Mouse (Mus musculus): Measurements from ENCODE around the gene Sema6c.
A peak's percentile ranks its signal among the peaks of the same experiment; 100 is the strongest.

Gene Sema6c

DNA sequence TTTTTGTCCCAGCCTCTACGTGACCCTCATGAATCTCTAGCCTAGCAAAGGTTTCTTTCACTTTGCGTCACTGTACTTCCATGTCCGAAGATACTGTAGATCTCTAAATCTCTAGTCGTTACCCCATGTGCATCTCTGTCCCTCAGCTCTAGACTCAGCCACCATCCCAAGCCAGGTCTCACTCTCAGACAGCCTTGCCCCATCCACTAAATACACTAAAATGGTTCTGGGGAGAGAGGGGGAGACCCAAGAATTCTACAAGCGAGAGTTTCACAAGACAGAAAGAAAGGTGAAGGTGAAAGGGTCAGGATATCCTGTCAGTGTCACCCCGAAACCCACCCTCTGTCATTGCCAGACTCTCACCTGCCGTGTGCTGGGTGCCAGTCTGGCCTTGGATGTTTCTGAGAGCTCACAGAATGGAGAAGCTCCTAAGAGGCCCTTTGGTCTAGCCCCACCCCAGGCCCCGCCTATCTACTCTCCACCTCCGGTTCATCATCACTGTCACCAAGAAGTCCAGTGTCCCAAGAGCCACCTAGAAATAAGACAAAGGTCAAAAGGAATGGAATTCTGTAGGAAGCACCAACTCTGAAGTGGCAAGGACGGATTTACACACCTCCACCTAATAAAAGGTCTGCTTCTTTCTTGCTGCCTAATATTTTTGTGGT, 18.2 kb upstream of the Sema6c start, which contains the start of gene Tnfaip8l2:
TSS of gene Tnfaip8l2 (minus strand) at position 409 of the 665 bp plus-strand sequence.
- DNase-seq (ENCODE audit: extremely low read depth, low read depth) = peak; percentile 75

- peak; percentile 79 for DNase-seq (ENCODE audit: extremely low read depth, low read depth)
These were observed 17.6 kb upstream of the Sema6c start for GRCm38 (mm10) chr3:95142617-95143011.

DNA sequence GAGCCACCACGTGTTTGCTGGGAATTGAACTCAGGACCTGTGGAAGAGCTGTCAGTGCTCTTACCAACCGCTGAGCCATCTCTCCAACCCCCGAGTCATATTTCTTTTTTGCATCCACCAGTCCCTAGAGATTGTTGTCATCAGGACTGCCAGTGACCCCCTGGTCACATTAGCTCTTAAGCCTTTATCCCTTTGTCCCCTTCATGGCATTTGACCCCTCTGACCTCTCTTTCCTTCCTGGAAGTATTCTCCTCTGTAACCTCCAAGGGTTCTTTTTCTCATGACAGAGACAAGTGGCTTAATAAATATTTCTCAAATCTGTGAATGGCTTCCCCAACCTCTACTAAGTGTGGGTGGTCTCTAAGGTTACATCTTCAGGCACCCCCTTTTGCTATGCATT, 12.3 kb upstream of the Sema6c start:
- DNase-seq (ENCODE audit: extremely low read depth, low read depth) = no peak

GRCm38 (mm10) chr3:95153874-95154273, 6.4 kb upstream of the Sema6c start:
- DNase-seq (ENCODE audit: extremely low read depth, low read depth) = peak; percentile 83

GRCm38 (mm10) chr3:95159511-95159986, 708 bp upstream of the Sema6c start:
- DNase-seq (ENCODE audit: extremely low read depth, low read depth) = no peak

DNA sequence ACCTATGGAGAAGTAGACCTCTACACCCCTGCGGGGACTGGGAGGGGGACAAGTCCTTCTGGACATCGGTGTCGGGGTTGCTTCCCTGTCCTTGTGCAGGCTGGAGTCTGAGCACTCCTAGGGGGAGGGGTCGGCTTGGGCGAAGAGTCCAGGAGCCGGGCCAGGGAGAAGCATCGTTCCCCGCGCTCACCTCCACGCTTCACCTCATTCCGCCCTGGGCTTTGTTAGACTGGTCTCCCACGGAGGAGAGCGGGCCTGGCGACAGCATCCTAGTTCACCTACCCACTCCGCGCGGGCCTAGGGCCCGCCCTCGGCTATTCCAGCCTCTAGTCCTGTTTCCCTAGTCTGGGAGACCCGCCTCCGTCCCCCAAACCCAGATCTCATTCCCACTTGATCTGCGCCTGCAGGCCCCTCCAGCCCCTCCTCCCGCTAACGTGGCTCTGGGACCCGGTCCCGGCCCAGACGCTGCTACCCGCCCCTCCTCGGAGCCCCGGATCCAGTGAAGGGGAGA, 839 bp downstream of the Sema6c start:
- DNase-seq (ENCODE audit: extremely low read depth, low read depth) = no peak

- no peak for DNase-seq (ENCODE audit: extremely low read depth, low read depth)
These were observed 1.5 kb downstream of the Sema6c start for GRCm38 (mm10) chr3:95161618-95162344.

- no peak for DNase-seq (ENCODE audit: extremely low read depth, low read depth)
These were observed 2.0 kb downstream of the Sema6c start for GRCm38 (mm10) chr3:95162345-95162628.

DNA sequence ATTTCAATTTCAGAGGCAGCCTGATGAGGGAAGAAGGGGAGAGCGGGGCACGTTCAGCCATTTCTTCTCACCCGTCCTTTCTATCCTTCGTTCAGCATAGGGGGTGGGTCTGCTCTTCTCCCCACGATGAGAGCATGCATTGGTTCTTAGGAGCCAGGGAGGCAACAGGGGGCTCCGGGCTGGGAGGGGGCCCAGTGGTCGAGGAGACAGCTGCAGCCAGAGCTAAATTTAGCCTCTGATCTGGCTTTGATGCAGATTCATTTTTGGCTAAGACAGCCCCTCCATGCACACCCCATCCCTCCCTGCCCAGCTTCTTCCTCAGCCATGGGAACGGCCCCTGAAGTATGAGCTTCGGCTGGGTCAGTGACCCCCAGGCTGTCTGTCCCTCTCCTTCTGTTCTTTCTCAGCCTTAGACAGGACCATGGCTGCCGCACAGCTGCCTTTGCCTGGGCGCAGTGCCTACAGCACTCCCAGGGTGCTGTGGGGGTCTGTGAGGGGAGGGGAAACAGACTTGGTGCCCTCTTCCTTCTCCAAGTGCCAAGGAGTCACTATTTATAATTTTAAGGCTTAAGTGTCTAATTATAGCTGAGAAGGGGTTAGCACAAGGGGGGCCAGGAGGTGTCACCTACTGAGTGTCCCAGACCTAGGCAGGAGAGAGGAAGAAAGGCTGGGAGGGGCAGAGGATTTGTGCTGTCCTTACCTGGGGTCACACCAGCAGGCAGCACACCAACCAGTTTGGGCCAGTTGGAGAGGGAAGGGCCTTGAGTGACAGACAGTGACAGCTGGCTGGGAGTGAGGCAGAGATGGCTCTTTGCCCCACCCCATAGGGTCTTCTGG, 3.4 kb downstream of the Sema6c start:
- DNase-seq (ENCODE audit: extremely low read depth, low read depth) = no peak

DNA sequence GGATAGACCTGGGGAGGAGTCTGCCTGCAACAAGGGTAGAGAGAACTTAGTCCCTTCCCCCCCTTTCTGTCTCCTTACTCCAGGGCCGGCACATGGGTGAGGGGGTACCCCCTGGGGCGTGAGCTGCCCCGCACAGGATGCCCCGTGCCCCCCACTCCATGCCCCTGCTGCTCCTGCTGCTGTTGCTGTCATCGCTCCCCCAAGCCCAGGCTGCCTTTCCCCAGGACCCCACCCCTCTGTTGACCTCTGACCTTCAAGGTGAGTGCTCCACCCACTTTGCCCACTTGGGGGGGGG, 3.9 kb downstream of the Sema6c start:
- no peak for DNase-seq (ENCODE audit: extremely low read depth, low read depth)

GRCm38 (mm10) chr3:95164840-95165239, 4.6 kb downstream of the Sema6c start:
- DNase-seq (ENCODE audit: extremely low read depth, low read depth) = no peak

GRCm38 (mm10) chr3:95169996-95170395, 9.7 kb downstream of the Sema6c start:
- no peak for DNase-seq (ENCODE audit: extremely low read depth, low read depth)

GRCm38 (mm10) chr3:95171105-95171504, 10.8 kb downstream of the Sema6c start:
- DNase-seq (ENCODE audit: extremely low read depth, low read depth) = no peak

DNA sequence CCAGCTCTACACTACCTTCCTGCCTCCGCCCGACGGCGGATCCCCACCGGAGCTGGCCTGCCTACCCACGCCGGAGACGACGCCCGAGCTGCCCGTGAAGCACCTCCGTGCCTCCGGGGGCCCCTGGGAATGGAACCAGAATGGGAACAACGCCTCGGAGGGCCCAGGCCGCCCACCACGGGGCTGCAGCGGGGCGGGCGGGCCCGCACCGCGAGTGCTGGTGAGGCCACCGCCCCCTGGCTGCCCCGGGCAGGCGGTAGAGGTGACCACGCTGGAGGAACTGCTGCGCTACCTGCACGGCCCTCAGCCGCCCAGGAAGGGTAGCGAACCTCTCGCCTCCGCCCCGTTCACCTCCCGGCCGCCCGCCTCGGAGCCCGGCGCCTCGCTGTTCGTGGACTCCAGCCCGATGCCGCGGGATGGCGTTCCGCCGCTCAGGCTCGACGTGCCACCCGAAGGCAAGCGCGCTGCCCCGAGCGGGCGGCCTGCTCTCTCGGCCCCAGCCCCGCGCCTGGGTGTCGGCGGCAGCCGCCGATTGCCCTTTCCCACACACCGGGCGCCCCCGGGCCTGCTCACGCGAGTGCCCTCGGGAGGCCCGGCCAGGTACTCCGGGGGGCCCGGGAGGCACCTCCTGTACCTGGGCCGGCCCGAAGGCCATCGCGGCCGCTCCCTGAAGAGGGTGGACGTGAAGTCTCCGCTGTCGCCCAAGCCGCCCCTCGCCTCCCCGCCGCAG, 12.4 kb downstream of the Sema6c start:
- no peak for DNase-seq (ENCODE audit: extremely low read depth, low read depth)

DNA sequence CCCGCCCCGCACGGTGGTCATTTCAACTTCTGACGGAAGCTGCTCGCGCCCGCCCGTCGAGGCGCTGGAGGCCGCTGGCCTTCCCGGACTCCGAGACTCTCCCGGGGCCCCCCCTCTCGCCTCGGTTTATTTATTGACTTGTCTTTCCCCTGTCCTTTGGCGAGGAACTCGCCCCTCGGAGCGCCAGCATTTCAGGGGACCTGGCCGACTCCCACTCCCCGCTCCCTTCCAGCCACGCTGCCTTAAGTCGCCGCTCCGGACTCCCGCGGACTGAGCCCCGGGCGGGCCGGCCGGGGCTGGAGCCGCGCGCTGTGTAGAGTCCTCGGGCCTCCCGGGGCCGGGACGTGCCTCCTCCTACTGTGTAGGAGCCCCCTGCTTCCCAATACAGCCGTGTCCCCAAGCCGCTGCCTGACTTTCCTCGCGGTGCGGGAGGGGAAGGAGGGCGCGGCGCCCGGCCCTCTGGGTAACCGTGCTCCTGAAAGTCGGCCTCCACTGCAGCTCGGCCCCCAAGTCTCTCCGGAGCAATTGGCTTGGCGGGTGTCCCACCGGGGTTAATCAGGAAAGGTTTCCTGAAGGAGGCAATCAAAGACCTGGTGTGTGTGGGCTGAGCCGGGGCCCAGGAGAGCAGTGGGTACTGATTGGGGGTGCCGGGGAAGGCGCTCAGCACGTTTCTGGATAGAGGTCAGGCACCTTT, 13.1 kb downstream of the Sema6c start:
- no peak for DNase-seq (ENCODE audit: extremely low read depth, low read depth)

GRCm38 (mm10) chr3:95174011-95174592, 13.8 kb downstream of the Sema6c start:
- DNase-seq (ENCODE audit: extremely low read depth, low read depth) = peak; percentile 72

DNA sequence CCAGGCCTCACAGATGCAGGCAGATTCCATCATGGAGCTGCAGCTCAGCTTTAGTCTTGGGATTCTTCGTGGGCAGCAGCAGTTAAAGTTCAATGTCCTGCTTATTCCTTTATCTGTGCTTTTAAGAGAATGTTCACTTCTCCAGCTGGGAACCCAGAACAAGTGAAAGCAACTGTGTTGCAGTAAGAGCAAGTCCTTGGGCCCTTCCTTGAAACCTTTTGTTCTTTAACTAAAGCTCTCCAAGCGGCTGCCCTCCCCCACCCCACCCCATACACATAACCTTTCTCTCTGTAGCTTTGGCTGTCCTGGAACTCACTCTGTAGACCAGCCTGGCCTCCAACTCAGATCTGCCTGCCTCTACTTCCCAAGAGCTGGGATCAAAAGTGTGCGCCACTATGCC, 16.2 kb downstream of the Sema6c start:
- no peak for DNase-seq (ENCODE audit: extremely low read depth, low read depth)

DNA sequence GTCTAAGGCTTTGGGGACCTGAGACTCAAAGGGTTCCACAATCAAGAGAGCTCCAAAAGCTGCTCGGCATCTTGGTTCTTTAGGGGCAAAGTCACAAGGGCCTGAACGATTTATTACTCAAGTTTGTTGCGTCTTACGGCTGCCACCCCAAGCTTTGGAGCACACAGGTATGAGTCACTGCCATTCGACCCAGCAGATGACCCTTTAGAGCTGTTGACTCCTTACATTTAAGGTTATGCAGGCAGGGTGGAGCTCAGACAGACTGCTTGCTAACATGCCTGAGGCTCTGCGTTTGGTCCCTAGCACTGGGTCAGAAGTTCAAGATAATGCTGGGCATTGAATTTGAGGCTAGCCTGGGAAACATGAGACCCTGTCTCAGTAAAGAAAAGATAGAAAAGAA, 17.3 kb downstream of the Sema6c start:
- DNase-seq (ENCODE audit: extremely low read depth, low read depth) = no peak

DNA sequence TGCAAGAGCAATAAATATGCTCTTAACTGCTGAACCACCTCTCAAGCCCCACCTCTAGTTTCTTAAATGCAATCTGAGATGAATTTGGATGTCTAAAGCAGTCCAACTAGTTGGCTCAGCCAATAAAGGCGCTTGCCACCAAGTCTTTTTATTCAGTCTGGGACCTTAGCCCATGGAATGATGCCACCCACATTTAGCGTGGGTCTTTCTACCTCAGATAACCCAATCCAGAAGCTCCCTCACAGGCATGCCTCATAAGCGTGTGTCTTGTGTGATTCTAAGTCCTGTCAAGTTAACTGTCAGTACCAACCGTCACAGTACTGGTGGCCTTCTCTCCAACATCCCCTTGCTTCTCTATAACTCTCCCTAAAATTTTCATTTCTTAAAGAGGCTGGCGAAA, 18.7 kb downstream of the Sema6c start:
- no peak for DNase-seq (ENCODE audit: extremely low read depth, low read depth)

DNA sequence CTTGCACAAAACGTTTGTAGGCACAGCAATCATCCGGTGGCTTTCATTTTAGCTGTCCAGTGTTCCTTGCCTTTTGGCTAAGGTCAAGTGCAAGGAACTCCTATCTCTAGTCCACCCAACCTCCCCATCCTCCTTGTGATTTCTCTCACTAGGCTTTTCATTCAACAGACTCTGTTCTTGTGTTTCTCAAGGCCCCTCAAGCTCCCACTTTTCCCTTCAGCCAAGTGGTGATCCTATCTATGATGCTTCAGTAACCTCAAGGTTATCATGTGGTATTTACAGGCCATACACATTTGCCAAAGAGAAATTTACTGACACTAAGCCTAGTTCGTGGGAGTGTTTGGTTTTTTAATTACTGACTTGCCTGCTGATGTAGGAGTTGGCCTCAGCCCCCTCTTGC, 19.6 kb downstream of the Sema6c start:
- no peak for DNase-seq (ENCODE audit: extremely low read depth, low read depth)

DNA sequence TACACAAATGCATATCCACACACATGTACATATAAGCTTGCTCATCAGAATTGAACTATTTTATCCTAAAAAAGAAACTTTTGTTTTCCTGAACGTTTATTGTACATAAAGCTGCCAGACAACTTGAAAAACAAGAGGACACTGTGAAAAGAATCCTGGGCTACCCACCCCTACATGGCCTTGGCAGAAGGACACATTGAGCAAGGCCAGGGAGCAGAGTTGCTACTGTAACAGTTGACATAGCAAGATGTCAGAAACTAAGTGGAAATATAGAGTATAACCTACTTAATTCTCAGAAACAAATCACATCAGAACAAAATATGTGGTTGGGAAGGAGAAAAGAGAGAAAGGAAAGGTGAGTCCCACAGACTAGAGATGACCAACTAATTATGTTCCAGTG, 21.6 kb downstream of the Sema6c start:
- no peak for DNase-seq (ENCODE audit: extremely low read depth, low read depth)

All from MEL-GATA-1-ER (cell line).